Mouse (Mus musculus): ENCODE measurements at regions not wholly inside any gene's neighbourhood (a gene's known extent, or its start where the extent isn't known, plus 50 kb on each side); places are given as distances from the start of the nearest gene placed in this dataset.

DNA sequence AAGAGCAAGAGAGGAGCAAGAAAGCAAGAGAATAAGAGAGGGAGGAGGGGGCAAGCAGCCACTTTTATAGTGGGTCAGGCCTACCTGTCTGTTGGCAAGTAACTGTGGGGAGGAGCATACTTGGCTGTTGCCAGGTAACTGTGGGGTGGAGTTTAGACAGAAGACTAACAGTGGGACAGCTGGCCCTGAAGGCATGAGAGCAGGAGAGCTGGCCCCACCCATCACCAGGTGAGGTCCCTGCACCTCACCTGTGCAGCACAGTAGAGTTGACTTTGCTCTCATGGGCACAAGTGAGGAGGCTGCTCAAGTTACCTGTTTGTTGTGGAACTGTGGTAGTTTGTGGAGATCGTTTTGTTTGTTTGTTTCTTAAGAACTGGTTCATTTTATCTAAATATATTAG lies 208.1 kb downstream of the Spata18 start:
- intact Hi-C loops (cut with DNase I), result loop anchor here (10.0 kb wide), 2 partner anchors 575 to 1085 kb away; no protein-coding TSS in a partner anchor
- DNase-seq (ENCODE audit: low spot score), result no peak

DNA sequence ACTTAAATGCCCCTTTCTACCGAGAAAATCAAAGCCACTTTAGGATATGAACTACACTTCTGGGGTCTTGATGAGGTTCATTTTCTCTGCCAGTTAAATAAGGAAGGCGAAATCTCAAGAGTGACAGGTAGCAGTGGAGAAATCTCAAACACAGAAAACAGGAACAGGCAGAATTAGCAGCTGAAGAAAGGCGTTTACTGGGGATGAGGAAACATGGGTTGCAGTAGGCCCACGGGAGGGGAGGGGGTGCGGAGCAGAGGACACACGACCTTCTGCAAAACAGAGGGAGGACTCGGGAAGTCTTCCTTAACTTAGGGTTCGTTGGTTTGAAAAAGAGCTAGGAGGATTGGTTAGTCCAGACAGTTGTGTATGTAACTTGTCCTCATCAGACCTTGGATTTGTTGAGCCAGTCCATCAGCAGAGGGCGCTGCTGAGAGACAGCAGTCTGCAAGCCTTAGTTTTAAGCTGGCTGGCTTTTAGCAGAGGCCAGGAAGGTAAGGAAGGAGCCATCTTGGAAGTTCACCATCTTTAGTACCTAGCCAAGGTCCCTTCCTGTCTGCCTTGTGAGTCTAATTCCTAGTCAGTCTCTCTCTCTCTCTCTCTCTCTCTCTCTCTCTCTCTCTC lies 204.0 kb downstream of the Usp46 start:
- DNase-seq (ENCODE audit: low spot score), result no peak
- intact Hi-C loops (cut with DNase I), result no loop called here

DNA sequence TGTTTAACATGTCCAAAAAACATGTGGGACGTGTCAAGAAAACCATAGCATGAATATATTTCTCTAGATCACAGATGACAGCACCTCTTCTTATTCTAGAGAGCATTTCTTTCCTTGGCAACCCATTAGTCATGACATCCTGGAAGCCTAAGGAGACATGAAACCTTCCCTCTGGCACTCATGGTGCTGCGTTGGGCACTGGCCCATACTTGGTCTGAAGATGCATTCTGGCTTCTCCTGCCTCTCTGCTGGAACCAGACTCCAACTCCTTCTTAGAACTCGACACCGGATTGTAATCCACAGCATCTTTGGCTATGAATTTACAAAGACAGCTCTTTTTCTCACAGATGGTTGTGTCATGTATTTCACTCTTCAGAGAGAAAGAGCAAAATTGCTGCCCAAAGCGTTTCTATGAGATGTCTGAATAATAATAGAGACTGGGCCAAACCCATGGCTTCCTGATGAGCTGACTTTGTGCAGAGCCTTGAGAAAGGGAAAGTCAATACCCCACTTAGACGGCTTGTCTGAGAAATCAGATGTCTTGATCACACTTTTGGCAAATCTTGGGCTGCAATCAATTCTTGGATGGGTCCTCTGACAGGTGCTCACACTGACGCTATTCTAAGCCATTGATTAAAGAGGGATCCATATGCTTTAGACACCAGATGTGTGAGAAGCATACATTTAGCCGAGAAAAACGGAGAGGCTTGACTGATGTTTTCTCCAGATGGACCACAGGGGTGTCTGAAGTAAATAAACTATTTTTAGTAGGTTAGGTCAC lies 195.4 kb downstream of the Usp46 start:
- intact Hi-C loops (cut with DNase I), result no loop called here
- DNase-seq (ENCODE audit: low spot score), result no peak

DNA sequence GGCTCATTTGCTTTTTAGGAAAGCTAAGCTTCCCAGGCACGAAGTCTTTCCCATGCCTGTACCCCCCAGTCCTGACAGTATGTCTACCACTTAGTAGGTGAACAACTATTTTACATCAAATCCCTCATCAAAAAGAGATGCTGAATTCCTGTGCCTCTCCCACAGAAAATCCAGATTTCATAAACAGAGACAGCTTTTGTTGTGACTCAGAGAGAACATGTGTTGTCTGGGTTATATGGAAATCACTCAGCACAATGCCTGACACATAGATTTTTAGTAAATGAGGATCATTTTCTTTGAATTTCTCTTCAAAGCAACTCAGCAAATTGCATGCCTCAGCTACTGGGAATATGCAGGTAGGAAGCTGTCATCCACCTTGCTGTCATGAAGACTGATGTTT lies 193.5 kb downstream of the Usp46 start:
- intact Hi-C loops (cut with DNase I), result no loop called here
- DNase-seq (ENCODE audit: low spot score), result no peak

DNA sequence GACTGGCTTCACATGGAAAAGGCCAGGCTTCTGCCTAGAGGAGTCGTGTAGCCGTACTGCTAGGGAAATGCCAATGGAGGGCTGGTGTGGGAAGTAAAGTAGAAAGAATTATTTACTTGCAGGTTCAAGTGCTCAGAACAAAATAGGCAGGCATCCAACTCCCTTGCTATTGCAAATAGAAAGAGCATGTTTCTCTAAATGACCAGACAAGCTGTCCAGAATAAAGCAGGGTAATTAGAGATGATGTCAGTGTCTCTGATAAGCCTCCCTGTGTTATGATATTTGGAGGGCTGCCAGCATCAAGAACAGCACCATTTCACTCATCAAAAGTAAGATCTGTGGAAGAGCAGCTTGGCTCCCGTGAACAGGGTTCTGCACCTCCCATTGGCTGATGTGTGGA lies 192.4 kb downstream of the Usp46 start:
- intact Hi-C loops (cut with DNase I), result no loop called here

DNA sequence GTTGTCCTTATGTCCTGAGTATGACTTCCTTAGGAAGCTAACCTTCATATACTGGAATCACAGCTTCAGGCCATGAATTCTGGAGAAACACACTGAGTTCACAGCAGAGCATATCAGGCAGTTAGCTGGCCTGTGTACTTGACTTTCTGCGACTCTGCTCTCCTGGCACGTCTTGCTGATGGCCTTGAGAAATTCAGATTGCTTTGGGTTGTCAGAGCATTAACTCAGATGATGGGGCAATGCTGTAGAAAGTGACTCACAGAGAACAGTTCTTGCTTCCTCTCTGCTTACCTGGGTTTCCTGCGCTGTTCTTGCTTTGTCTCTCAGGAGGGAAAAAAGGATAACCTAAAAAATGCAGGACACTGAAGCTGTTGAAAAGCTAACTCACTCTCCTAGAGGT lies 187.3 kb downstream of the Usp46 start:
- intact Hi-C loops (cut with DNase I), result loop anchor here (2.0 kb wide), 1 partner anchor 26 kb away; no protein-coding TSS in a partner anchor
- peak; percentile 6 for DNase-seq (ENCODE audit: low spot score)

More for the DNA sequence above, 192.4 kb downstream of the Usp46 start:
- DNase-seq (ENCODE audit: low spot score), result no peak

DNA sequence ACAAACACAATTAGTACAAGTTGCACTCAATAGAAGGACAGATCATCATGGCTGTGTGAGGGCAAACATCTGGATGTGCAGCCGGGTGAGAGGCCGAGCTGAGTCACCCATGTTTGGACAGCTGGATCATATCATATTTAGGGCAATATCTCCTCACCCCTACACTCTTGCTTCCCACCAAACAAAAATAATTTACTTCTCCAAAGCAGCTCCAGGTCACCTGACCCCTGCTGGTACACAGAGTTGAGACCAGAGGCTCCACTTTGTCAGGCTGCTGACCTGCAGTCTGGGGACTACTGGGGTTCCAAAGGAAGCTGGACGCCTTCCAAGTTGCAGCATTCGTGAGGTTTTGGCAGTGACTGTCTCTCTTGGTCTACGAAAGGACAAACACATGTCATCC lies 186.3 kb downstream of the Usp46 start:
- DNase-seq (ENCODE audit: low spot score), result peak; percentile 67
- intact Hi-C loops (cut with DNase I), result loop anchor here (2.0 kb wide), 1 partner anchor 27 kb away; no protein-coding TSS in a partner anchor

DNA sequence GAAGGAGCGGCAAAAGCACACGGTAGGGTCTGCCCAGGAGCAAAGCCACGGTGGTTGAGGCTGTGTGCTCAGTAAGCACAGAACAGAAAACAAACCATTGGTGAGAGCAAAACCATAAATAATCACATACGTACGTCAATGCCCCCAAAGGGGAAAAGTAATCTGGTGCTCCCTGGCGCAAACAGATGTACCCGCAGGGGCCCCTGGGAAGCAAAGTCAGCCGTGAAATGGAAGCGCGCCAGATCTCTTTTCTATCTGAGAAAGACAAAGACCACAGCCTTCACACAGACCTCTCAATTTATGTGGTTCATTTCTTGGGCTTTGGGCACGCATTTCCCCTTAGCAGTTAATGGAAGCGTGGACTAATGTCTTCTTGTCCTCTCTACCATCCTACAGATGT lies 183.2 kb downstream of the Usp46 start:
- intact Hi-C loops (cut with DNase I), result no loop called here
- no peak for DNase-seq (ENCODE audit: low spot score)

DNA sequence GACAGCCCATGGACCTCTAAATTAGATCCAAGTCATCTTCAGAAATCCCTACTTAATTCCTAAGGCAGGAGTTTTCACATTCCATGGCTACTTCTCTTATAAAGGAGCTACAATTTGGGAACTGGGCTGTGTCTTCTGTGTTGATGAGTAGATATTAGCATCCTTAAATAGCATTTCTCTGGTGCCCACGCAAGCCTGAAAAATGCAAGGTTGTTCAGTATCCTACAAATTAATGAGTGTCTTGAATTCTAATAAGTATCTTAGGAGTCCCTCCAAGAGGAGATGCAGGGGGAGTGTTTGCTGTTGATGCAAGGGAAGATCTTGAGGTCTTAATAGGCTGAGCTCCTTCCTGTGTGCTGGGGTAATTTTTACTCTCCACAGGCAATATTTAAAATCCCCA lies 182.5 kb downstream of the Usp46 start:
- no peak for DNase-seq (ENCODE audit: low spot score)
- intact Hi-C loops (cut with DNase I), result no loop called here

DNA sequence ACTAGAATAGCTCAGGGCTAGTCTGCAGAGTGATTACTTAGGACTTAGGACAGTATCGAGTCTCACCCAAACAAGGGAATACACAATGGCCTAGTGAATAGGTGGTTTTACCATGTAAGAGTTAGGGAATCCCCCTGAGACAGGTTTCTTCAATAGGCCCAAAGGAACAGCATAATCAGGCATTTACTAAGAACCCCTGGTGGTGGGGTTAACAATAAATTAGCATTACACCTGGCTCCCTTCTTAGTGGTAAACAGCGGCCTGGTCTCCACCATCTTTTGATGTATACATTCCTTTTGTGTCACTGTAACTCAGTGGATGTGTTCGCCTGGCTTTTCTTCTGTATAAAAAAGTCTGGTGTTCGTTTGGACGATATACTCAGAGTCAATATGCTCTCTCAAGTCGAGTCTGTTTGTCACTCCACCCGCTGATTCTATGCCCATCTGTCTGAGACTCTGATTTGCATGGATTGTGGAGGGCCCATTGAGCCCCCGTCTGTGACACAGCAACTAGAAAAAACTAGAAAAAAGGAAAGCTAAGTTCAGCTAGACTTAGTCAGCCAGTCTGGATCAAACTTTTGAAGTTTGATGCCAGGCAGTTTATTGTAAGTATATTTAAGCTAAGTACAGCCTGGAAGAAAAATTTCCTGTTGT lies 180.8 kb downstream of the Usp46 start:
- intact Hi-C loops (cut with DNase I), result no loop called here
- DNase-seq (ENCODE audit: low spot score), result no peak

DNA sequence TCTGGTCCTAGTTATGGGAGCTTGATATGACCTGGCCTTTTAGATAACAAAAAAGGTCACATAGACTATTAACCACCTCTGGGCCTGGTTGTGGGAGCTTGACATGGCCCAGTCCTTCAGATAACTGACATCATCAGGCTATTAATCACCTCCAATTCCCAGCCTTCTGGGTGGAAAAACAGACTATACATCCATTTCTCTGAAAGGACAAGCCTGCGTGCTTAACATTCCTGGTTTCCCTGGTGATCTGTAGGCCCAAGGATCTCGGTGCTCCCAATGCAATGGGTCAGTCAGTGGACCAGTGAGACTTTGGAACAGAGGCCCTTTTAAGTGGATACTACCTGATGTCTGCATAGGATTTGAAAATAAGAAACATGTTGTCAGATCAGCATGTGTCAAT lies 179.8 kb downstream of the Usp46 start:
- no peak for DNase-seq (ENCODE audit: low spot score)
- intact Hi-C loops (cut with DNase I), result no loop called here

DNA sequence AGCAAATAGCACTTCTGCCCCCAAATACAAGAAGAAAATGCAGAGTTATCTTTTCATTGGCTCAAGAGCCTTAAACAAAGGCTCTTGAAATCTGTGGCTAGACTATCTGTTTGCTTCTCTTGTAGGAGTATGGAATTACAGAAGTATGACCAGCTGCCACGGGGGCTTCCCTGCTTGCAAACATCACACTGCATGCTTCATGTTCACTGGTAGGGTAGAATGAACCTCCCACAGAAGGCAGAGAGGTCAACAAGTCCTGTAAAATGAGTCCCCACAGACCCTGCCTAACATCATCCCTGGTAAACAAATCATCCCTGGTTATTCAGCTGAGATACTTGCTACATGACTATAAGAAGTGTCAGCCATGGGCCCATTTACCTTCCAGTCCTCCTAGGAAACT lies 178.9 kb downstream of the Usp46 start:
- no peak for DNase-seq (ENCODE audit: low spot score)

DNA sequence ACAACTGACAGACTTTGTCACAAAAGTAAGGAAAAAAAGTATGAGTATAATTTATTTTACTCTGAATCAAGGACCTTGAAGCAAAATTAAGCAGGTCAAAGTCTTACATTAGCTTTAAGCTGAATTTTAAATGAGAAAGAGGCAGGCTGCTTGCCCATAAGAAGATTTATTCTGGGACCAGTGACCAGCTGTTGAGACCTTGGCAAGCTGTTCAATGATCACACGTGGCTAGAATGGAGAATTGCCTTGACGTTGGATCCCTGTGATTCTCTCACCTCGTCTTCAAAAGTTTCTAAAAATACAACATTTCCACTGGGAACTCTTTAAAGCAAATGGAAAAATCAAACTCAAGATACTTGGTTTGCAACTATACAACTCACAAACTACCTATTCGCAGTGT lies 177.3 kb downstream of the Usp46 start:
- intact Hi-C loops (cut with DNase I), result no loop called here
- DNase-seq (ENCODE audit: low spot score), result no peak

More for the DNA sequence above, 178.9 kb downstream of the Usp46 start:
- intact Hi-C loops (cut with DNase I), result no loop called here

DNA sequence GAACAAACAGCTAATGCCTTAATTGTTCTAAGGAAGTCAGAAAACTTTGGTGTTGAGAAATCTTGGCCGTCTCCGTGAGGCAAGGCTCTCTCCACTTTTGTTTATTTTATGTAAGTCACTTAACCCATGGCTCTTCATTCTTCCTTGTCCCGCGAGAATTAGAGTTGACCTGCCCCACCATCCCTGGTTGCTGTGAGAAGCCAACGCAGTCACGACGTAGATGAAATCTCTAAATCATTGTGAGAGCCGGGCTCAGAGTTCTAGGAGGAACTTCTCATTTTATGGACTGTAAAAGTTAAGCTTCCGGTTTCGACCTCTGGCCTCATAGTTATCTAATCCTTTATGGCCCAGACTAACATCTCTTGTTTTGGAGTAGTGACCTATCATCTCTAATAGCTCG lies 176.6 kb downstream of the Usp46 start:
- intact Hi-C loops (cut with DNase I), result no loop called here
- DNase-seq (ENCODE audit: low spot score), result no peak

DNA sequence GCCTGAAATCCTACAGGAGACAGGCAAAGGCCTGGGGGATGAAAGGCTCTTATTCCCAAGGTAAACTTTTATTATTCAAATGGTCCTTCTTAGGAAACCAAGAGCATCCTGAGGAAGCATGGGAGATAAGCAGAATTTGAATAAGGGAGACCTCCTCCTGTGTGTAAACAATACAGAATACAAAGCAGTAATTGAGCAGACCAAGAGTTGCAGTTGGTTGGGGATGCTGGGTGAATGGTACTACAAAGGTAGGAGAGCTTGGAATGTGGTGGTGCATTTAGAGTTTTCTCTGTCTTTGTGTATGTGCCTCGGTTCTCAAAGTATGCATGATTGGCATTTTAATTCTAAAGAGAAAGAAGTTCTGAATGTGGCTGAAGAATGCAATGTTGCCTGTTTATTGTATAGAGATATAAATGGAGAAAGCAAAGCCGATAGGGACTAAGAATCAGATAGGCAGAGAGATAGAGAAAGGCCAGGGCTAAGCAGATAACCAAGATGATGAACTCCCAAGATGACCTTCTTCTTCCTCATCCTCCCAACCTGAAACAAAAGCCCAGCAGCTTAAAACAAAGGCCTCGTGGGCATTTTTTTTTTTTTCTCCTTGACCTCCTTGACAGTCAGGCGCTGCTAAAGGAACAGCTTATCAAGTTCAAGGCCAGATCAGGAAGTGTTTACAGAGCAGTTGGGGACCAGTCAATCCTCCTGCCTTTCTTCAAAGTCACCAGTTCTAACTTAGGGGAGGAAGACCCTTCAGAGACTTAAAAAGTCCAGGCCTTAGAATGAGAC lies 175.6 kb downstream of the Usp46 start:
- no peak for DNase-seq (ENCODE audit: low spot score)
- intact Hi-C loops (cut with DNase I), result no loop called here

DNA sequence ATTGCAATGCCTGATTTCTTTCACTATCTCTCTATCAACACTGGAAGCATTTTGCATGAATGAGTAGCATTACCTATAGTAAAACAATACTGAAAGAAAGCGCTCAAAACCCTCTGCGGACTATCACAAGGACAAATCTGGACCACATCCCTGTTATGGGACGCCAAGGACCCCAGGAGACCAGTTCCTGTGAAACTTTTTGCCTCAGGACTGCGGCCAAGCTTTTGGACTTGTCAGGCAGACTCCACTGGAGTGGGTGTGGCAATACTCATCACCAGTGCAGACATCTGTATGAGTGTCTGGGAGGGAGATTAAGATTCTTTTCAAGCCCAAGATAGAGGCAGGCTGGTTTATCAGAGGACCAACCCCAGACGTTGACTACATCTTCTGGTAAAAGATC lies 173.0 kb downstream of the Usp46 start:
- DNase-seq (ENCODE audit: low spot score), result no peak
- intact Hi-C loops (cut with DNase I), result no loop called here

DNA sequence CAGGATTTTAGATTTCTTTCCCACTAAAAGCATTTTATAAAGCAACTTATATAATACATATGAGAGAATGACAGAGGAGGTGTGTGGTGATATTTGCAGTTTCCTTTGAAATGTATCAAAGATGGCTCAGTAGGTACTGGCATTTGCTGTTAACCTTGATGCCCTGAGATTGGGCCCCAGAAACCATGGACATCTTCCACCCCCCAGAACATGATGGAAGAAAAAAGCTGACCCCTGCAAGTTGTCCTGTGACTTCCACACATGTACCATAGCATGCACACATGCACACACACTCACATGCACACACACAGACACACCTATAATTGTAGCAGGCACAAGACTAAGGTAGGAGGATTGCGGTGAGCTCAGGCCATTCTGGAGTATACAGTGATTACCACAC lies 171.4 kb downstream of the Usp46 start:
- intact Hi-C loops (cut with DNase I), result no loop called here
- no peak for DNase-seq (ENCODE audit: low spot score)

DNA sequence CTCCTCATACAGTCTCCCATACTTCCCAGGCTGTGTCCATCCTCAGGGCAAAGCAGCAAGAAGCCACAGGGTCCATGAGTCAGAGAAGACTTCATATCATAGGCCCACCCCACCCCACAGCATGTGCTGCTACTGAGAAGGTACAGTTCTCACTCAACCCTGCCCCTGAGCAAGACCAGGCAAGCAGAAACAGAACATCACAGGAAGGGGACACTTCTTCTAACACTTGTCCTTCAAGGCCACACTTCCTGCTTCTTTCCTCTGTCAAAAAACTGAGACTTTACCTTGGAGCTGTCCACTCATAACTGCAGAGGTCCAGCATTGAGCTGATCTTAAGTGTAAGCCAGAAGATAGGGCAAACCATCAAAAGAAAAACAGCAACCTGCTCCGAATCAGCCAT lies 166.6 kb downstream of the Usp46 start:
- DNase-seq (ENCODE audit: low spot score), result no peak
- intact Hi-C loops (cut with DNase I), result no loop called here

DNA sequence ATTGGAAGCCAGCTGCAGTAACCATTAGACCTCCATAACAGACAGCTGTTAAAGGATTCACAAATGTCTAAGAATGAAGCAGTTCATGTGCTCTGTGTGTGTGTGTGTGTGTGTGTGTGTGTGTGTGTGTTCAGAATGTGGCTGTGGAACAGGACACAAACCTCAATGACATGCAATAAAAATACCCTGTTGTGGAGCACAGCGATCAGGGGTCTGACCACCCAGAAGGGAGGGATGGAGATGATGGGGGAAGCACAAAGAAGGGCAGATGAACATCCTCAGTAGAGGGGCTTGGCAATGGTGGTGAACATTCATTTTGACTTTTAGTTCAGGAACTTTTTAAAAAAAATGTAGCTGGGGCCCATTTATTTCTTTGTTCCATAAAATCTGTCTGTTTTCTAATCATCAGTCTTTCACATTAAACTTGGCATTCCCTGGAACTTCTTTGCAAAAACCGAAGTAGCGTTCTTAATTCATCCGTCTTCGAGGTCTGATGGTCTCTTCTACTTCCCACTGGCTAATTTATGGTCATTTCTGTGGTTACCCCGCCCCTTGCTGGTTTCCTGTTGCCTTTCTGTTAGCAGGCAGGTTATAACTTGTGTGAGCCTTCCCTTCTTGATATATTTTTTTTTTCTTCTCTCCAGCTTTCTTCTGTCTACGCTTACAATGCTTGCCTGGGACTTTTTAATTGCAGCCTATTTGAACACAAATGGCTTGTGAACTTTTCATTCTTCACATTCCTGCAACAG lies 165.6 kb downstream of the Usp46 start:
- intact Hi-C loops (cut with DNase I), result no loop called here
- no peak for DNase-seq (ENCODE audit: low spot score)

DNA sequence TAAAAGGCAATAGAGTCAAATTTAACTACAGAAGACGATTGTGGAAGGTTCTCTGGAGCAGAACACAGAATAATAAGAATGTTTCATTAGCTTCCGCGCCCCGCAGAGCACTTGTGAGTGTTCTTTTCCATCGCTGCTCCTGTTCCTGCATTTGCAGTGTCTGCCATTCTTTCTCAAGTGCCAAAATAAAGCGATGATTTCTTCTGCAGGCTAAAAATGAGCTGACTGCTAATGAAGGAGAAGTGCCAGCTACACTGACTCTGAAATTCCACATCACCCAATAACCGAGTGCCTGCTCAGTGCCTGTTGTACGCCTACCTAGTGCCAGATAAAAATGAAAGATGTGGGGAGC lies 165.0 kb downstream of the Usp46 start:
- DNase-seq (ENCODE audit: low spot score), result no peak
- intact Hi-C loops (cut with DNase I), result no loop called here
